Mouse (Mus musculus): ENCODE measurements around the gene Tax1bp3. TPM values are rescaled to one million over a fixed set of nuclear protein-coding genes. Genes with fewer than 3 reads are reported as not detected.

Tax1bp3 gene
- polyA plus RNA-seq, 1 experiment from 2014 or later: 157 TPM

GRCm38 (mm10) chr11:73201597-73201996, 24.7 kb downstream of the Tax1bp3 start:
- Histone ChIP-seq H3K36me3 (ENCODE audit: control insufficient read depth, insufficient read depth, low read length) (no peaks in the 10 kb centered on the region), H3K4me3 (ENCODE audit: low read depth, low read length) (no peak overlapping the region), H3K4me1 (replicated peaks; ENCODE audit: control insufficient read depth, insufficient read depth, low read length) (peaks cover 4% of the 10 kb centered on the region; the same call in 1 of the 2 replicates), H3K27ac (ENCODE audit: low read depth, low read length) (no peak overlapping the region), H3K4me2 (ENCODE audit: low read depth, low read length, severe bottlenecking) (no peak overlapping the region), H3K27me3 (ENCODE audit: control insufficient read depth, insufficient read depth, low read length) (no peaks in the 10 kb centered on the region), H3K9me3 (ENCODE audit: control insufficient read depth, low read length) (no peaks in the 10 kb centered on the region), H3K9ac (ENCODE audit: low read length) (no peak overlapping the region)
- 39% methylated on average over 4 of the region's 4 CpGs for WGBS
- ATAC-seq (replicated peaks; ENCODE audit: low FRiP score) (no peak), DNase-seq (ENCODE audit: low spot score) (no peak)

GRCm38 (mm10) chr11:73203895-73204294, 27.0 kb downstream of the Tax1bp3 start:
- Histone ChIP-seq H3K9me3 (ENCODE audit: control insufficient read depth, low read length) (no peaks in the 10 kb centered on the region), H3K27ac (ENCODE audit: low read depth, low read length) (no peak overlapping the region), H3K4me3 (ENCODE audit: low read depth, low read length) (no peak overlapping the region), H3K27me3 (ENCODE audit: control insufficient read depth, insufficient read depth, low read length) (no peaks in the 10 kb centered on the region), H3K9ac (ENCODE audit: low read length) (no peak overlapping the region), H3K36me3 (ENCODE audit: control insufficient read depth, insufficient read depth, low read length) (no peaks in the 10 kb centered on the region), H3K4me1 (replicated peaks; ENCODE audit: control insufficient read depth, insufficient read depth, low read length) (peaks cover 4% of the 10 kb centered on the region; the same call in 1 of the 2 replicates), H3K4me2 (ENCODE audit: low read depth, low read length, severe bottlenecking) (no peak overlapping the region)
- 87% methylated on average over 8 of the region's 8 CpGs for WGBS
- DNase-seq (ENCODE audit: low spot score) (no peak), ATAC-seq (replicated peaks; ENCODE audit: low FRiP score) (no peak)

GRCm38 (mm10) chr11:73205194-73205593, 28.3 kb downstream of the Tax1bp3 start:
- 81% methylated on average over 7 of the region's 7 CpGs for WGBS

GRCm38 (mm10) chr11:73207621-73208020, 30.7 kb downstream of the Tax1bp3 start:
- H3K9me3 ChIP-seq (ENCODE audit: control insufficient read depth, low read length): no peaks in the 10 kb centered on the region
- H3K4me3 ChIP-seq (ENCODE audit: low read depth, low read length): no peak overlapping the region
- H3K4me1 ChIP-seq (replicated peaks; ENCODE audit: control insufficient read depth, insufficient read depth, low read length): no peaks in the 10 kb centered on the region
- no peak overlapping the region for H3K4me2 ChIP-seq (ENCODE audit: low read depth, low read length, severe bottlenecking)
- DNase-seq (ENCODE audit: low spot score) (no peak), ATAC-seq (replicated peaks; ENCODE audit: low FRiP score) (no peak)
- 82% methylated on average over 2 of the region's 2 CpGs for WGBS
- H3K36me3 ChIP-seq (ENCODE audit: control insufficient read depth, insufficient read depth, low read length): no peaks in the 10 kb centered on the region
- H3K27me3 ChIP-seq (ENCODE audit: control insufficient read depth, insufficient read depth, low read length): no peaks in the 10 kb centered on the region
- H3K9ac ChIP-seq (ENCODE audit: low read length): no peak overlapping the region
- no peak overlapping the region for H3K27ac ChIP-seq (ENCODE audit: low read depth, low read length)

More at GRCm38 (mm10) chr11:73205194-73205593, 28.3 kb downstream of the Tax1bp3 start:
- Histone ChIP-seq H3K4me3 (ENCODE audit: low read depth, low read length) (no peak overlapping the region), H3K4me1 (replicated peaks; ENCODE audit: control insufficient read depth, insufficient read depth, low read length) (no peaks in the 10 kb centered on the region), H3K27ac (ENCODE audit: low read depth, low read length) (no peak overlapping the region), H3K9ac (ENCODE audit: low read length) (no peak overlapping the region), H3K36me3 (ENCODE audit: control insufficient read depth, insufficient read depth, low read length) (no peaks in the 10 kb centered on the region), H3K27me3 (ENCODE audit: control insufficient read depth, insufficient read depth, low read length) (no peaks in the 10 kb centered on the region), H3K4me2 (ENCODE audit: low read depth, low read length, severe bottlenecking) (no peak overlapping the region), H3K9me3 (ENCODE audit: control insufficient read depth, low read length) (no peaks in the 10 kb centered on the region)
- DNase-seq (ENCODE audit: low spot score) (no peak), ATAC-seq (replicated peaks; ENCODE audit: low FRiP score) (no peak)

GRCm38 (mm10) chr11:73213956-73214355, 37.1 kb downstream of the Tax1bp3 start:
- Histone ChIP-seq H3K27ac (ENCODE audit: low read depth, low read length) (no peak overlapping the region), H3K9me3 (ENCODE audit: control insufficient read depth, low read length) (no peaks in the 10 kb centered on the region), H3K9ac (ENCODE audit: low read length) (no peak overlapping the region), H3K4me2 (ENCODE audit: low read depth, low read length, severe bottlenecking) (no peak overlapping the region), H3K36me3 (ENCODE audit: control insufficient read depth, insufficient read depth, low read length) (no peaks in the 10 kb centered on the region), H3K4me3 (ENCODE audit: low read depth, low read length) (no peak overlapping the region), H3K4me1 (replicated peaks; ENCODE audit: control insufficient read depth, insufficient read depth, low read length) (no peaks in the 10 kb centered on the region), H3K27me3 (ENCODE audit: control insufficient read depth, insufficient read depth, low read length) (no peaks in the 10 kb centered on the region)
- DNase-seq (ENCODE audit: low spot score) (no peak), ATAC-seq (replicated peaks; ENCODE audit: low FRiP score) (no peak)
- 80% methylated on average over 3 of the region's 3 CpGs for WGBS

GRCm38 (mm10) chr11:73219671-73220070, 42.8 kb downstream of the Tax1bp3 start:
- Histone ChIP-seq H3K9me3 (ENCODE audit: control insufficient read depth, low read length) (no peaks in the 10 kb centered on the region), H3K27me3 (ENCODE audit: control insufficient read depth, insufficient read depth, low read length) (no peaks in the 10 kb centered on the region), H3K9ac (ENCODE audit: low read length) (no peak overlapping the region), H3K36me3 (ENCODE audit: control insufficient read depth, insufficient read depth, low read length) (no peaks in the 10 kb centered on the region), H3K4me3 (ENCODE audit: low read depth, low read length) (no peak overlapping the region), H3K27ac (ENCODE audit: low read depth, low read length) (no peak overlapping the region), H3K4me1 (replicated peaks; ENCODE audit: control insufficient read depth, insufficient read depth, low read length) (no peaks in the 10 kb centered on the region), H3K4me2 (ENCODE audit: low read depth, low read length, severe bottlenecking) (no peak overlapping the region)
- DNase-seq (ENCODE audit: low spot score) (no peak), ATAC-seq (replicated peaks; ENCODE audit: low FRiP score) (no peak)
- WGBS: 66% methylated on average over 2 of the region's 2 CpGs

GRCm38 (mm10) chr11:73220651-73221050, 43.8 kb downstream of the Tax1bp3 start:
- no peak overlapping the region for H3K27ac ChIP-seq (ENCODE audit: low read depth, low read length)
- no peak overlapping the region for H3K4me2 ChIP-seq (ENCODE audit: low read depth, low read length, severe bottlenecking)
- H3K36me3 ChIP-seq (ENCODE audit: control insufficient read depth, insufficient read depth, low read length): no peaks in the 10 kb centered on the region
- 91% methylated on average over 1 of the region's 1 CpGs for WGBS
- no peak overlapping the region for H3K4me3 ChIP-seq (ENCODE audit: low read depth, low read length)
- H3K4me1 ChIP-seq (replicated peaks; ENCODE audit: control insufficient read depth, insufficient read depth, low read length): no peaks in the 10 kb centered on the region
- ATAC-seq (replicated peaks; ENCODE audit: low FRiP score) (no peak), DNase-seq (ENCODE audit: low spot score) (no peak)
- no peaks in the 10 kb centered on the region for H3K9me3 ChIP-seq (ENCODE audit: control insufficient read depth, low read length)
- no peaks in the 10 kb centered on the region for H3K27me3 ChIP-seq (ENCODE audit: control insufficient read depth, insufficient read depth, low read length)
- H3K9ac ChIP-seq (ENCODE audit: low read length): no peak overlapping the region

GRCm38 (mm10) chr11:73222846-73223245, 46.0 kb downstream of the Tax1bp3 start:
- WGBS: 58% methylated on average over 5 of the region's 5 CpGs
- Histone ChIP-seq H3K27ac (ENCODE audit: low read depth, low read length) (no peak overlapping the region), H3K4me1 (replicated peaks; ENCODE audit: control insufficient read depth, insufficient read depth, low read length) (no peaks in the 10 kb centered on the region), H3K27me3 (ENCODE audit: control insufficient read depth, insufficient read depth, low read length) (no peaks in the 10 kb centered on the region), H3K9me3 (ENCODE audit: control insufficient read depth, low read length) (no peaks in the 10 kb centered on the region), H3K9ac (ENCODE audit: low read length) (no peak overlapping the region), H3K4me2 (ENCODE audit: low read depth, low read length, severe bottlenecking) (no peak overlapping the region), H3K36me3 (ENCODE audit: control insufficient read depth, insufficient read depth, low read length) (no peaks in the 10 kb centered on the region), H3K4me3 (ENCODE audit: low read depth, low read length) (no peak overlapping the region)
- no peak for DNase-seq (ENCODE audit: low spot score)
- ATAC-seq (replicated peaks; ENCODE audit: low FRiP score): no peak

GRCm38 (mm10) chr11:73223966-73224365, 47.1 kb downstream of the Tax1bp3 start:
- Histone ChIP-seq H3K9me3 (ENCODE audit: control insufficient read depth, low read length) (peaks cover 1% of the 10 kb centered on the region; the same call in 1 of the 2 replicates), H3K4me2 (ENCODE audit: low read depth, low read length, severe bottlenecking) (no peak overlapping the region), H3K36me3 (ENCODE audit: control insufficient read depth, insufficient read depth, low read length) (no peaks in the 10 kb centered on the region), H3K27ac (ENCODE audit: low read depth, low read length) (no peak overlapping the region), H3K4me1 (replicated peaks; ENCODE audit: control insufficient read depth, insufficient read depth, low read length) (no peaks in the 10 kb centered on the region), H3K9ac (ENCODE audit: low read length) (no peak overlapping the region), H3K4me3 (ENCODE audit: low read depth, low read length) (no peak overlapping the region), H3K27me3 (ENCODE audit: control insufficient read depth, insufficient read depth, low read length) (no peaks in the 10 kb centered on the region)
- ATAC-seq (replicated peaks; ENCODE audit: low FRiP score) (no peak), DNase-seq (ENCODE audit: low spot score) (no peak)
- WGBS: 88% methylated on average over 2 of the region's 2 CpGs

Data from forebrain, embryonic 11.5 days (tissue).